Mouse (Mus musculus) right cerebral cortex, postnatal 10 days (tissue): Measurements from ENCODE around the gene Zcchc10.
"Not testable (repeated sequence)": the region's sequence is repeated elsewhere in the genome, so short reads cannot be mapped to it uniquely, and the experiment has no call there.

Experiments
- DNase-seq, 2 experiments: peaks; one replicate each; pipeline ENCODE4 v3.0.0; 2021; ENCODE audit warnings: low spot score in 2 of 2

Gene Zcchc10

GRCm38 (mm10) chr11:53316996-53317395 lies 7.5 kb upstream of the Zcchc10 start:
- DNase-seq = no peak

- DNase-seq = no peak
Observed at GRCm38 (mm10) chr11:53318041-53318440, 6.4 kb upstream of the Zcchc10 start.

- DNase-seq = not testable (repeated sequence)
Observed at GRCm38 (mm10) chr11:53318568-53318967, 5.9 kb upstream of the Zcchc10 start.

GRCm38 (mm10) chr11:53319867-53320266 lies 4.6 kb upstream of the Zcchc10 start:
- not testable (repeated sequence) for DNase-seq

- no peak for DNase-seq
Observed at GRCm38 (mm10) chr11:53330325-53330724, 5.8 kb downstream of the Zcchc10 start.

GRCm38 (mm10) chr11:53331121-53331520 lies 6.6 kb downstream of the Zcchc10 start:
- no peak for DNase-seq

- no peak for DNase-seq
Observed at GRCm38 (mm10) chr11:53332076-53332680, 7.7 kb downstream of the Zcchc10 start.

GRCm38 (mm10) chr11:53335505-53336181 lies 11.2 kb downstream of the Zcchc10 start:
- no peak for DNase-seq

GRCm38 (mm10) chr11:53336182-53336571 lies 11.7 kb downstream of the Zcchc10 start:
- no peak for DNase-seq

GRCm38 (mm10) chr11:53336924-53337323 lies 12.4 kb downstream of the Zcchc10 start:
- no peak for DNase-seq

GRCm38 (mm10) chr11:53337684-53338083 lies 13.2 kb downstream of the Zcchc10 start:
- no peak for DNase-seq

GRCm38 (mm10) chr11:53341019-53341418 lies 16.5 kb downstream of the Zcchc10 start:
- DNase-seq = not testable (repeated sequence)

- no peak for DNase-seq
Observed at GRCm38 (mm10) chr11:53342711-53343110, 18.2 kb downstream of the Zcchc10 start.

GRCm38 (mm10) chr11:53345328-53345727 lies 20.8 kb downstream of the Zcchc10 start:
- DNase-seq = no peak

GRCm38 (mm10) chr11:53345738-53346137 lies 21.3 kb downstream of the Zcchc10 start:
- no peak for DNase-seq

GRCm38 (mm10) chr11:53350291-53351223 lies 26.1 kb downstream of the Zcchc10 start, which contains the start of gene Aff4:
Gene Aff4 (plus strand): TSS chr11:53350833.
- peak; percentile 92 to 94 for DNase-seq

- DNase-seq = peak; percentile 59 to 71
Observed at GRCm38 (mm10) chr11:53351224-53351942, 26.9 kb downstream of the Zcchc10 start.

GRCm38 (mm10) chr11:53351943-53352590 lies 27.6 kb downstream of the Zcchc10 start:
- DNase-seq = no peak

- DNase-seq = no peak
Observed at GRCm38 (mm10) chr11:53358504-53359155, 34.2 kb downstream of the Zcchc10 start.

- no peak for DNase-seq
Observed at GRCm38 (mm10) chr11:53367032-53367431, 42.6 kb downstream of the Zcchc10 start.

- DNase-seq = no peak
Observed at GRCm38 (mm10) chr11:53378918-53379317, 54.4 kb downstream of the Zcchc10 start.
